8 mouse cellular contexts compared by ENCODE assay signal in genomic region chr12:24709409-24709808, GRCm38 (mm10). TPM values are rescaled to one million over a fixed set of nuclear protein-coding genes. Genes with fewer than 3 reads are reported as not detected.
DNase-seq lines count a peak whose midpoint lies in the region; ATAC-seq and TF ChIP-seq lines count a peak whose summit lies in the region.

No protein-coding gene starts in this region.

- H3K9ac ChIP-seq in lung, embryonic 15.5 days = peak overlapping the region; percentile 82
- H3K9ac ChIP-seq in neural tube, embryonic 12.5 days = peak overlapping the region; percentile 83

- WGBS in lung, embryonic 15.5 days = 9% methylated on average over 6 of the region's 6 CpGs
- 23% methylated on average over 6 of the region's 6 CpGs for WGBS in neural tube, embryonic 12.5 days

- H3K4me1 ChIP-seq in lung, embryonic 15.5 days = peaks cover 49% of the 10 kb centered on the region
- peaks cover 21% of the 10 kb centered on the region for H3K4me1 ChIP-seq in neural tube, embryonic 12.5 days

- H3K4me3 ChIP-seq in lung, embryonic 15.5 days = peak overlapping the region; percentile 82
- peak overlapping the region; percentile 90 for H3K4me3 ChIP-seq in neural tube, embryonic 12.5 days

- TF ChIP-seq POLR2A in brain, embryonic 14.5 days (IDR thresholded peaks at IDR 0.05; ENCODE audit: borderline replicate concordance, extremely low read depth, insufficient read depth, insufficient read length, poor library complexity, severe bottlenecking) = no peak

- no peak for ATAC-seq in lung, embryonic 15.5 days (ENCODE audit: borderline replicate concordance, extremely low read depth, low FRiP score, low TSS enrichment)
- no peak for ATAC-seq in neural tube, embryonic 12.5 days (ENCODE audit: low FRiP score, low read depth)

- no peaks in the 10 kb centered on the region for H3K27me3 ChIP-seq in lung, embryonic 15.5 days
- no peaks in the 10 kb centered on the region for H3K27me3 ChIP-seq in neural tube, embryonic 12.5 days (replicated peaks)

- no peak for TF ChIP-seq CTCF in brain, embryonic 14.5 days (IDR thresholded peaks at IDR 0.05; ENCODE audit: borderline replicate concordance, extremely low read depth, insufficient read depth, insufficient read length)

- H3K27ac ChIP-seq in lung, embryonic 15.5 days = peak overlapping the region; percentile 87
- no peak overlapping the region for H3K27ac ChIP-seq in neural tube, embryonic 12.5 days

- peaks cover 24% of the 10 kb centered on the region for H3K36me3 ChIP-seq in lung, embryonic 15.5 days
- peaks cover 12% of the 10 kb centered on the region for H3K36me3 ChIP-seq in neural tube, embryonic 12.5 days

- no peak for DNase-seq in lung, adult 18-20 months
- peak; percentile 27 for DNase-seq in brain, embryonic 14.5 days (ENCODE audit: low read depth)
- peak; percentile 72 for DNase-seq in induced T-regulatory cell, adult 2 months (ENCODE audit: low read depth)
- no peak for DNase-seq in ovary, postnatal 10 days (ENCODE audit: low spot score)
- no peak for DNase-seq in frontal cortex, postnatal 36 days (ENCODE audit: low spot score in 2 of 2)
- DNase-seq in layer of hippocampus, adult 9-10 months (ENCODE audit: low spot score) = no peak

- H3K4me2 ChIP-seq in lung, embryonic 15.5 days = peak overlapping the region; percentile 94
- H3K4me2 ChIP-seq in neural tube, embryonic 12.5 days (replicated peaks) = peak overlapping the region; percentile 86

- H3K9me3 ChIP-seq in lung, embryonic 15.5 days = no peaks in the 10 kb centered on the region
- H3K9me3 ChIP-seq in neural tube, embryonic 12.5 days = no peaks in the 10 kb centered on the region

RNA-seq across cellular contexts. Expression of gene Rrm2, which starts 1.4 kb away (rescaled TPM):
- polyA plus RNA-seq in lung, embryonic 15.5 days (2015; fragmentation: Nextera tagmentation; extraction: Ambion mirVana) = 222 and 224 TPM in 2 replicates
- polyA plus RNA-seq in brain, embryonic 14.5 days (2012; rRNA removed) = 38.1 and 47.0 TPM in 2 replicates
- polyA plus RNA-seq in neural tube, embryonic 12.5 days (2016; fragmentation: Nextera tagmentation; extraction: Ambion mirVana) = 261 and 262 TPM in 2 replicates

RNA-seq across cellular contexts. Expression of gene Cys1, which starts 27.8 kb away (rescaled TPM):
- polyA plus RNA-seq in lung, embryonic 15.5 days (2015; fragmentation: Nextera tagmentation; extraction: Ambion mirVana) = 2.1 and 2.2 TPM in 2 replicates
- polyA plus RNA-seq in brain, embryonic 14.5 days (2012; rRNA removed) = 1.5 and 2.2 TPM in 2 replicates
- 1.1 and 1.3 TPM in 2 replicates for polyA plus RNA-seq in neural tube, embryonic 12.5 days (2016; fragmentation: Nextera tagmentation; extraction: Ambion mirVana)

RNA-seq across cellular contexts. Expression of gene Klf11, which starts 58.3 kb away (rescaled TPM):
- polyA plus RNA-seq in lung, embryonic 15.5 days (2015; fragmentation: Nextera tagmentation; extraction: Ambion mirVana) = 12.6 and 15.0 TPM in 2 replicates
- polyA plus RNA-seq in brain, embryonic 14.5 days (2012; rRNA removed) = 15.1 and 19.6 TPM in 2 replicates
- polyA plus RNA-seq in neural tube, embryonic 12.5 days (2016; fragmentation: Nextera tagmentation; extraction: Ambion mirVana) = 15.5 and 16.3 TPM in 2 replicates

Comparison
In these comparisons a context has a peak if more than half of its experiments do, and no peak if none do; other contexts are left out.
1. DNase-seq: peak in brain, embryonic 14.5 days (single experiment) and induced T-regulatory cell, adult 2 months (single experiment); none in lung, adult 18-20 months (0 of 2), ovary, postnatal 10 days (single experiment), frontal cortex, postnatal 36 days (0 of 2) and layer of hippocampus, adult 9-10 months (single experiment).